Mouse (Mus musculus): ENCODE results near the gene Rcan3. TPM values are rescaled to one million over a fixed set of nuclear protein-coding genes. Genes with fewer than 3 reads are reported as not detected.

The Rcan3 gene
- polyA plus RNA-seq, 1 experiment from 2014 or later = 13.0 TPM

GRCm38 (mm10) chr4:135362828-135363227, 70.8 kb downstream of the Rcan3 start:
- no peak for ATAC-seq (ENCODE audit: insufficient read depth, low FRiP score, low TSS enrichment)
- H3K9ac ChIP-seq (ENCODE audit: low read length) = no peak overlapping the region
- no peak for DNase-seq (ENCODE audit: low spot score)
- H3K4me1 ChIP-seq (ENCODE audit: control insufficient read depth, insufficient read depth, low read length) = no peaks in the 10 kb centered on the region
- H3K27ac ChIP-seq (ENCODE audit: low read depth, low read length) = no peak overlapping the region
- H3K4me3 ChIP-seq (ENCODE audit: low read depth, low read length) = no peak overlapping the region
- no peaks in the 10 kb centered on the region for H3K36me3 ChIP-seq (ENCODE audit: control insufficient read depth, insufficient read depth, low read length)
- H3K27me3 ChIP-seq (ENCODE audit: control insufficient read depth, insufficient read depth, low read length) = no peaks in the 10 kb centered on the region
- WGBS = 36% methylated on average over 6 of the region's 6 CpGs
- no peak overlapping the region for H3K4me2 ChIP-seq (ENCODE audit: low read depth)
- H3K9me3 ChIP-seq (ENCODE audit: control insufficient read depth, low read length) = no peaks in the 10 kb centered on the region

MicroRNA genes within 50 kb of the gene (microRNA counts, 519-probe panel; counts per million panel counts)
- 171 counts per million, percentile 57 among the panel's probes with 10 or more counts for microRNA mmu-miR-700

Small RNAs within 50 kb of the gene (microRNA-seq; reads per million reads assigned to microRNA genes)
- gene Mir700 = 145 reads per million, percentile 56 among the genes with 10 or more reads in this experiment

Other genes starting within 250 kb of the Rcan3 start
- gene Clic4, start 161.0 kb downstream of the Rcan3 start, polyA plus RNA-seq (2014; fragmentation: Nextera tagmentation; extraction: Ambion mirVana) = 148 and 157 TPM in 2 replicates
- gene Srrm1, start 80.5 kb downstream of the Rcan3 start, polyA plus RNA-seq (2014; fragmentation: Nextera tagmentation; extraction: Ambion mirVana) = 168 and 191 TPM in 2 replicates
- 0.97 and 1.5 TPM in 2 replicates for gene Ncmap, start 35.6 kb downstream of the Rcan3 start, polyA plus RNA-seq (2014; fragmentation: Nextera tagmentation; extraction: Ambion mirVana)
- gene Stpg1, start 60.9 kb upstream of the Rcan3 start, polyA plus RNA-seq (2014; fragmentation: Nextera tagmentation; extraction: Ambion mirVana) = 0.37 and 0.72 TPM in 2 replicates
- gene Nipal3, start 61.2 kb upstream of the Rcan3 start, polyA plus RNA-seq (2014; fragmentation: Nextera tagmentation; extraction: Ambion mirVana) = 2.1 and 4.4 TPM in 2 replicates
- gene Grhl3, start 139.8 kb upstream of the Rcan3 start, polyA plus RNA-seq (2014; fragmentation: Nextera tagmentation; extraction: Ambion mirVana) = 4.2 and 4.3 TPM in 2 replicates